Mouse (Mus musculus) naive thymus-derived CD4-positive, alpha-beta T cell, adult 2 months (primary cell): ENCODE measurements around the gene Gapvd1.
A peak's percentile ranks its signal among the peaks of the same experiment; 100 is the strongest.
"Not testable (repeated sequence)": the region's sequence is repeated elsewhere in the genome, so short reads cannot be mapped to it uniquely, and the experiment has no call there.

Experiments
- DNase-seq: peaks from one replicate; pipeline ENCODE4 v3.0.0-alpha.2; 2011; ENCODE audit warnings: low read depth

Gapvd1 gene

GRCm38 (mm10) chr2:34754551-34755358, at the start of gene Gapvd1:
Gene Gapvd1 (minus strand): TSS chr2:34755232.
- peak; percentile 63 for DNase-seq

GRCm38 (mm10) chr2:34804815-34805214, 49.8 kb upstream of the Gapvd1 start:
- DNase-seq: no peak

GRCm38 (mm10) chr2:34804172-34804571, 49.1 kb upstream of the Gapvd1 start:
- DNase-seq: no peak

- no peak for DNase-seq
Observed at GRCm38 (mm10) chr2:34803746-34804145, 48.7 kb upstream of the Gapvd1 start.

- peak; percentile 62 for DNase-seq
Observed at GRCm38 (mm10) chr2:34802565-34803245, 47.7 kb upstream of the Gapvd1 start.

GRCm38 (mm10) chr2:34801516-34802482, 46.8 kb upstream of the Gapvd1 start:
- peak; percentile 99 for DNase-seq

GRCm38 (mm10) chr2:34800371-34800770, 45.3 kb upstream of the Gapvd1 start:
- DNase-seq: no peak

- DNase-seq: peak; percentile 90
Observed at GRCm38 (mm10) chr2:34799357-34800256, 44.6 kb upstream of the Gapvd1 start, which contains the start of gene Rabepk. Gene Rabepk (minus strand): TSS chr2:34799912.

GRCm38 (mm10) chr2:34795426-34795825, 40.4 kb upstream of the Gapvd1 start:
- no peak for DNase-seq

GRCm38 (mm10) chr2:34794511-34794910, 39.5 kb upstream of the Gapvd1 start:
- no peak for DNase-seq

GRCm38 (mm10) chr2:34792543-34792942, 37.5 kb upstream of the Gapvd1 start:
- DNase-seq: not testable (repeated sequence)

GRCm38 (mm10) chr2:34790282-34790681, 35.2 kb upstream of the Gapvd1 start:
- peak; percentile 89 for DNase-seq

- DNase-seq: peak; percentile 86
Observed at GRCm38 (mm10) chr2:34784085-34784484, 29.1 kb upstream of the Gapvd1 start.

- no peak for DNase-seq
Observed at GRCm38 (mm10) chr2:34783064-34784020, 28.3 kb upstream of the Gapvd1 start.

- DNase-seq: peak; percentile 43
Observed at GRCm38 (mm10) chr2:34777237-34777868, 22.3 kb upstream of the Gapvd1 start.

- DNase-seq: peak; percentile 37
Observed at GRCm38 (mm10) chr2:34774493-34774892, 19.5 kb upstream of the Gapvd1 start.

GRCm38 (mm10) chr2:34773673-34774072, 18.6 kb upstream of the Gapvd1 start:
- DNase-seq: peak; percentile 29

GRCm38 (mm10) chr2:34772252-34773235, 17.5 kb upstream of the Gapvd1 start:
- peak; percentile 72 for DNase-seq
